Mouse (Mus musculus) intestine, embryonic 15.5 days (tissue): ENCODE results near the gene Slit1. TPM values are rescaled to one million over a fixed set of nuclear protein-coding genes. Genes with fewer than 3 reads are reported as not detected.

Source experiments
- ATAC-seq: fragments of 200-750 bp; cut with Nextera tagmentation; 2 replicates; pipeline ENCODE4 v1.8.0; 2017; ENCODE audit warnings: moderate TSS enrichment, moderate library complexity
- H3K27ac ChIP-seq: fragments of 300-500 bp; sonication (generic); 2 replicates; pipeline ENCODE4 v1.5.1; 2015; ENCODE audit warnings: mild to moderate bottlenecking, inconsistent platforms
- H3K27me3 ChIP-seq: fragments of 300-500 bp; sonication (generic); replicated peaks from 2 replicates; pipeline ENCODE4 v1.6.1; 2015; ENCODE audit warnings: inconsistent platforms
- H3K36me3 ChIP-seq: fragments of 300-500 bp; sonication (generic); 2 replicates; pipeline ENCODE4 v1.6.1; 2015; ENCODE audit warnings: inconsistent platforms
- H3K4me1 ChIP-seq: fragments of 300-500 bp; sonication (generic); replicated peaks from 2 replicates; pipeline ENCODE4 v1.6.1; 2015; ENCODE audit warnings: inconsistent platforms
- H3K4me2 ChIP-seq: fragments of 300-500 bp; sonication (generic); replicated peaks from 2 replicates; pipeline ENCODE4 v1.6.1; 2015; ENCODE audit warnings: mild to moderate bottlenecking, inconsistent platforms
- H3K4me3 ChIP-seq: fragments of 300-500 bp; sonication (generic); replicated peaks from 2 replicates; pipeline ENCODE4 v1.5.1; 2015; ENCODE audit warnings: inconsistent platforms
- H3K9ac ChIP-seq: fragments of 300-500 bp; sonication (generic); 2 replicates; pipeline ENCODE4 v1.6.1; 2015; ENCODE audit warnings: inconsistent platforms
- H3K9me3 ChIP-seq: fragments of 300-500 bp; sonication (generic); 2 replicates; pipeline ENCODE4 v1.6.1; 2016; ENCODE audit warnings: inconsistent platforms
- WGBS: fragments of 180-500 bp; shearing (Covaris S2); methylation state at CpG from one replicate; pipeline ENCODE4 v1.1.7; 2015; 5-methylcytosine and 5-hydroxymethylcytosine counted together
- polyA plus RNA-seq: library from polyadenylated mRNA; unstranded; fragments of >200 nt; fragmentation: Nextera tagmentation; extraction: Ambion mirVana; gene quantifications from 2 replicates; pipeline ENCODE4 v1.2.1, GENCODE M21; 2015

Slit1 gene
- polyA plus RNA-seq, 1 experiment from 2014 or later = 0.63 TPM

GRCm38 (mm10) chr19:41629532-41629931 is 113.9 kb downstream of the Slit1 start:
- Histone ChIP-seq H3K9ac (no peak overlapping the region), H3K9me3 (no peaks in the 10 kb centered on the region), H3K27ac (no peak overlapping the region), H3K4me1 (no peaks in the 10 kb centered on the region), H3K4me2 (no peak overlapping the region), H3K4me3 (no peak overlapping the region), H3K36me3 (no peaks in the 10 kb centered on the region), H3K27me3 (no peaks in the 10 kb centered on the region)
- no peak; the same call in 1 of the 2 replicates for ATAC-seq
- WGBS = 36% methylated on average over 5 of the region's 5 CpGs

DNA sequence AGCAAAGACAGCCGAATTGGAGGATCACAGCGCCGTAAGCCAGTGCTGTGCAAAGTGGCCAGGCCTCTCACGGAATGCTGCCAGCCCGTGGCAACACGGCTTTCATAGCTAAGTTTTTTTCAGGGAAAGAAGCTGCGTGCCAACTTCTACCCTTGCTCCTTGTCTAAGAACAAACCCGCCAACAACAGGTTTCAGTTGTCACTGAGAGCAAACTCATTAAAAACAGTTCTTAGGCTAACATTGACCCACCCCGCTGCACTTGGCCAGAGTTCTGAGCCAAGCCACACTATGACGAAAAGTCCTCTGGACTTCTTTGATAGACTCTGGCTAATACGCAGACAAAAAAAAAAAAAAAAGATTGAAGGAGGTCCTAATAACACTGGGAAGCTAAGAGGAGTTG is 114.5 kb downstream of the Slit1 start:
- WGBS = 89% methylated on average over 11 of the region's 11 CpGs
- Histone ChIP-seq H3K4me1 (no peaks in the 10 kb centered on the region), H3K27ac (no peak overlapping the region), H3K9ac (no peak overlapping the region), H3K4me3 (no peak overlapping the region), H3K27me3 (no peaks in the 10 kb centered on the region), H3K4me2 (no peak overlapping the region), H3K36me3 (no peaks in the 10 kb centered on the region), H3K9me3 (no peaks in the 10 kb centered on the region)
- no peak for ATAC-seq

GRCm38 (mm10) chr19:41620366-41621092 is 122.9 kb downstream of the Slit1 start:
- H3K9me3 ChIP-seq = no peaks in the 10 kb centered on the region
- no peak overlapping the region for H3K9ac ChIP-seq
- 0 out of 2 replicates have a peak, but pooled peaks cover 3% of the 10 kb centered on the region for H3K4me1 ChIP-seq
- H3K36me3 ChIP-seq = no peaks in the 10 kb centered on the region
- H3K4me3 ChIP-seq = no peak overlapping the region
- ATAC-seq = no peak
- H3K27me3 ChIP-seq = 0 out of 2 replicates have a peak, but pooled peaks cover 2% of the 10 kb centered on the region
- H3K27ac ChIP-seq = no peak overlapping the region
- WGBS = 74% methylated on average over 14 of the region's 14 CpGs
- no peak overlapping the region for H3K4me2 ChIP-seq

DNA sequence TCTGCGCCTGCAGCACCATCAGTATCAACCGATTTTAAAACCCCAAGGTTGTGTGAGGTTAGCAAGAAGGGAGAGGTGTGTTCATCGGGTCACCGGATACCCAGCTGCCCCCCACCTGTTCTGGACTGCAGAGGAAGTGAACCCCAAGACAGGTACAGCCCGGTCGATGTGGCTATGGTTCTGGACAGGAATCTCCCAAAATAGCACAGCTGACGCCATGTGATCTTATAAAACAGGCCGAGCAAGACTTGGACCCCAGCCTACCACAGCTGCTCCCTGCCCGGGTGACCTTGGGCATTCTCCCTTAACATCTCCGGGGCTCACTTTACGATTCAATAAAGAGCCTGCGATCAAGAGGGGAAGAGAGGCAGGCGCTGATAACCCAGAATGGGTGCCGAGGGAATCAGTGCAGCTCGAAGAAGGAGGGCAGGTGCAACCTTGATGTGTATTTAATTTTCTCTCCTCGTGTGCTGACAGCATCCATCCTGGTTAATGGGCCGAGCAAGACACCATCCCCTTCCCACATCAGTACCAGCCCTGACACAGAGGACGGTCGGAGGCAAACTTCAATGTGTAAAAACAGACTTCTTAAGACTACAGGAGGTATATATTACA is 124.6 kb downstream of the Slit1 start:
- H3K27me3 ChIP-seq = peaks cover 6% of the 10 kb centered on the region; the same call in 1 of the 2 replicates
- no peaks in the 10 kb centered on the region for H3K36me3 ChIP-seq
- no peaks in the 10 kb centered on the region for H3K9me3 ChIP-seq
- 65% methylated on average over 19 of the region's 19 CpGs for WGBS
- H3K4me2 ChIP-seq = no peak overlapping the region
- no peak overlapping the region for H3K9ac ChIP-seq
- H3K4me1 ChIP-seq = 0 out of 2 replicates have a peak, but pooled peaks cover 3% of the 10 kb centered on the region
- no peak overlapping the region for H3K4me3 ChIP-seq
- ATAC-seq = no peak
- H3K27ac ChIP-seq = no peak overlapping the region

DNA sequence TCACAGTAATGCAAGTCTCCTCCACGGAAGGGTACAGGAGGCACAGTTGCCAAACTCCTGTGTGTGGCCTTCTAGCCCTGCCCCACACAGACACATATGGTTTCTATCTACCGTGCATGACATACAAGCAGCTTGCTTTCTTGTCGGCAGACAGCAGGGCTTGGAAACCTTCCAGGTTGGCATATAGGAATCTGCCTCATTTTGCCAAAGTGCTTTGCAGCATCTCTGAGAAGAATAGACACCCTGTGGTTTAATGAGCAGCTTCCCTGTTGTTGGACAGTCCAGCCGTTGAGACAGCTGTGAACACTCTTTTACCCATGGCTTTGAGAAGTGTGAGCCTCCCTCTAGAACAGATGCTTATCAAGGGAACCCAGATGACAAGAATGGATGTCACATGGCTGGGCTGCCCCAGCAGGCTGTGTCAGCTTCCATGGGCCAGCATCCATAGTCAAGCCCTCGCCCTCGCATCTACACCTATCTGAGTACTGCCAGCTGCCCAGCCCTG is 125.3 kb downstream of the Slit1 start:
- ATAC-seq = no peak
- Histone ChIP-seq H3K36me3 (no peaks in the 10 kb centered on the region), H3K4me2 (no peak overlapping the region), H3K9ac (no peak overlapping the region), H3K4me3 (no peak overlapping the region), H3K4me1 (0 out of 2 replicates have a peak, but pooled peaks cover 5% of the 10 kb centered on the region), H3K27me3 (peaks cover 6% of the 10 kb centered on the region; the same call in 1 of the 2 replicates), H3K27ac (no peak overlapping the region), H3K9me3 (no peaks in the 10 kb centered on the region)
- WGBS = 57% methylated on average over 6 of the region's 6 CpGs

DNA sequence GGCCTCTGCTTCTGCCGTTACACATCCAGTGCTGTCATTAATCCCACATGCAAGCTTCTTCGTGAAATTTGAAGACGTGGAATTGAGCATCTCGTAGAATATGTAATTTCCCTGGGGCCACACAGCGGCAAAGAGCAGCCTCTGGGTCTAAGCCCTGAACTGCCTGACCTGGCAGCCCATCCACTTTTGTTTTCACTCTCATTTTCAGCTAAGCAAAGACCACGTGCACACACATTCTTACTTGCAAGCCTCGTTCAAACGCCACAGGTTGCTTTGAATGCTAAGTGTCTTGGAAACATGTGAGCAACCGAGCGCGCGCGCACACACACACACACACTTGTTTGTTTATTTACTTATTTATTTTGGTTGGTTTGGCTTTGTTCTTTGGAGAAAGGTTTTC is 126.4 kb downstream of the Slit1 start:
- Histone ChIP-seq H3K36me3 (no peaks in the 10 kb centered on the region), H3K4me3 (no peak overlapping the region), H3K4me2 (no peak overlapping the region), H3K27ac (no peak overlapping the region), H3K4me1 (0 out of 2 replicates have a peak, but pooled peaks cover 5% of the 10 kb centered on the region), H3K27me3 (peaks cover 6% of the 10 kb centered on the region; the same call in 1 of the 2 replicates), H3K9ac (no peak overlapping the region), H3K9me3 (no peaks in the 10 kb centered on the region)
- ATAC-seq = no peak
- WGBS = 85% methylated on average over 13 of the region's 13 CpGs

DNA sequence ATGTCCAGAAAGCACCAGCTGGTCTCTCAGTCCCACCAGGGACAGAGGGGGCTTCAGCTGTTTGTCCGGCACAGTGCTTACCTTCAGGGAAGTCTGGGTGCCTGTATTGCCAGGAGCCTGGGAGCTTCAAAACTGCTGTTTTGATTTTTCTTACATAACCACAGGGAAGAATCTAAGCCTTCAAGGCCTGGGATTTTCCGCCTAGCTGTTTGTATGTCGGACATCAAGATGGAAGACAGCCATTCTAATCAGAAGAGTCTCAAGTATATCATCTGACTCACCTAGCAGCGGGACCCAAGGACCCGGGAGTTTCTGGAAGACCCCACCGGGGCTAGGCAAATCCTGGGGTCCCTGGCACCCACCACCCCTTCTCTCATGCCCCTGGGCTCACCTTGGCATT is 127.2 kb downstream of the Slit1 start:
- no peak overlapping the region for H3K27ac ChIP-seq
- H3K4me2 ChIP-seq = no peak overlapping the region
- no peak overlapping the region for H3K4me3 ChIP-seq
- H3K36me3 ChIP-seq = no peaks in the 10 kb centered on the region
- 0 out of 2 replicates have a peak, but pooled peaks cover 5% of the 10 kb centered on the region for H3K4me1 ChIP-seq
- H3K9me3 ChIP-seq = no peaks in the 10 kb centered on the region
- H3K27me3 ChIP-seq = peaks cover 6% of the 10 kb centered on the region; the same call in 1 of the 2 replicates
- no peak for ATAC-seq
- no peak overlapping the region for H3K9ac ChIP-seq
- WGBS = 89% methylated on average over 6 of the region's 6 CpGs

DNA sequence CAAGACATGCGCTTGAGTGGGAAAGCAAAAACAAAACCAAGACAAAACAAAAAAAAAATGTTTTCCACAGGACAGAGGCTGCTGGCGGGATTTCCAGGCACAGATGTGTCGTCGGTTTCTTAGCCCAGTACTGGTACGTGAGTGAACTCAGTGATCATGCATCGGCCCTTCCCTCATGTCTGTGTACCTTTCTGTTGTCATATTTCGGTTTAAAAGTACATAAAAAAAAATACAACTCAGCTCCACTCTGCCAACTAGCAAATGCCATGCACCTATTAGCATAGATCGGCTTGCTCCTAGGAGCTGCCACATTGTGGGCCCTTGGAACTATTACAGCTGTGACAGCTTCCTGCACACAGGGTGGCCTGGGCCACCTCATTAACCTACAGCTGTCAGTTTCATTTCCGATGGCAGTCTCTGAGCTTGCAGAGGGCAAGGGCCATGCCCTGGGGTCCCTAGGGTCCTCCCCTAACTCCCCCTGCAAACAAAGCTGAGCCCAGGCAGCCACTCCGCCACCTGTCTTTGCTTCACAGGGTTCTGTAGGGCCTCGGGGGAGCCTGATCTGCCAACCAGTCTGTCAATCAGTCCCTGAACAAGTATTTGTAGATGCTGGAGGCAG is 127.8 kb downstream of the Slit1 start:
- 66% methylated on average over 11 of the region's 11 CpGs for WGBS
- no peak overlapping the region for H3K4me3 ChIP-seq
- ATAC-seq = no peak
- no peak overlapping the region for H3K27ac ChIP-seq
- peaks cover 6% of the 10 kb centered on the region; the same call in 1 of the 2 replicates for H3K27me3 ChIP-seq
- no peaks in the 10 kb centered on the region for H3K36me3 ChIP-seq
- 0 out of 2 replicates have a peak overlapping the region, but pooled peaks have one; percentile 15 for H3K9ac ChIP-seq
- 0 out of 2 replicates have a peak, but pooled peaks cover 5% of the 10 kb centered on the region for H3K4me1 ChIP-seq
- H3K9me3 ChIP-seq = no peaks in the 10 kb centered on the region
- no peak overlapping the region for H3K4me2 ChIP-seq

GRCm38 (mm10) chr19:41613325-41614087 is 130.0 kb downstream of the Slit1 start:
- H3K9me3 ChIP-seq = no peaks in the 10 kb centered on the region
- H3K4me1 ChIP-seq = 0 out of 2 replicates have a peak, but pooled peaks cover 5% of the 10 kb centered on the region
- H3K27me3 ChIP-seq = peaks cover 6% of the 10 kb centered on the region; the same call in 1 of the 2 replicates
- WGBS = 30% methylated on average over 16 of the region's 16 CpGs
- H3K36me3 ChIP-seq = no peaks in the 10 kb centered on the region
- H3K4me3 ChIP-seq = no peak overlapping the region
- no peak overlapping the region for H3K9ac ChIP-seq
- H3K27ac ChIP-seq = no peak overlapping the region
- no peak for ATAC-seq
- no peak overlapping the region for H3K4me2 ChIP-seq

GRCm38 (mm10) chr19:41611683-41612082 is 131.8 kb downstream of the Slit1 start:
- no peaks in the 10 kb centered on the region for H3K36me3 ChIP-seq
- no peak overlapping the region for H3K9ac ChIP-seq
- no peaks in the 10 kb centered on the region for H3K9me3 ChIP-seq
- ATAC-seq = no peak
- peaks cover 3% of the 10 kb centered on the region; the same call in 1 of the 2 replicates for H3K27me3 ChIP-seq
- WGBS = 66% methylated on average over 6 of the region's 6 CpGs
- no peak overlapping the region for H3K4me2 ChIP-seq
- no peak overlapping the region for H3K27ac ChIP-seq
- no peak overlapping the region for H3K4me3 ChIP-seq
- H3K4me1 ChIP-seq = 0 out of 2 replicates have a peak, but pooled peaks cover 2% of the 10 kb centered on the region

DNA sequence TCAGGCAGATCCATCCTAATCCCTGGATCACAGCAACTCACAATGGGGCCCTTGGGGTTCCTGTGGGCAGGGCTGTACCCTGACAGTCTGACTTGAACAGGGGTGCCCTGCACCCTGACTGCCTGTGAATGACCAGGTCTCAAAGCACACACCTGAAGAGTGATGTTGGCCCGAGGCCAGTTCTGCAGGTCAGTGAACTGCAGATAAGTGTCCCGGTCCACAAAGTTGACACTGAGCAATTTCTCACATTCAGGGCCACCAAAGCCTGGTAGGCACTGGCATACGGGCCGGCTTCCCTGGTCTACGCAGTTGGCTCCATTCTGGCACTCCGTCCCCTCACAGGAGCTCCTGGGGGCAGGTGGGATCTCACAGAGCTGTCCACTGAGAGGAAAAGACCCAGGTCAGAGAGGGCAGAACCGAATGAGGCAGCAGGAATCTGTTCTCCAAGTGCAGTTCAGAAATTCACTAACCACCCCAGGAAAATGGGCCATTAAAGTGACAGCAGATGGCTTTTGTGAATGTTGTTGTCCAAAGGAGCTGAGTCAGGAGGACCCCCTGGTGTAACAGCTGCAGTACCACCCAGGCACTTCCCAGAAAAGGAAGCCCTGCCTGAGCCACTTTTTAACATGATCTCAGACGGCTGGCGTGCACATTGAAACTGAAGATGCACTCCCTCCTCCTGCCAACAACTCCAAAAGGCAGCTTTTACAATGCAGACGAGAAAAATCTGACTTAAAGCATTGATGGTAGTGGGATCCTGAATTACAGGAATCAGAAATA is 137.1 kb downstream of the Slit1 start:
- Histone ChIP-seq H3K4me2 (no peak overlapping the region), H3K27me3 (no peaks in the 10 kb centered on the region), H3K9me3 (no peaks in the 10 kb centered on the region), H3K27ac (no peak overlapping the region), H3K4me3 (no peak overlapping the region), H3K36me3 (no peaks in the 10 kb centered on the region), H3K9ac (no peak overlapping the region), H3K4me1 (no peaks in the 10 kb centered on the region)
- WGBS = 82% methylated on average over 10 of the region's 10 CpGs
- ATAC-seq = no peak; the same call in 1 of the 2 replicates
